Mouse (Mus musculus) liver, embryonic 14.5 days (tissue): ENCODE data around the gene Rsph3a. TPM values are rescaled to one million over a fixed set of nuclear protein-coding genes. Genes with fewer than 3 reads are reported as not detected.

Experiments
- ATAC-seq: fragments of 200-750 bp; cut with Nextera tagmentation; 2 replicates; pipeline ENCODE4 v1.8.0; 2017; ENCODE audit warnings: moderate number of reproducible peaks, mild to moderate bottlenecking, moderate library complexity; ENCODE audit not compliant: insufficient read depth
- DNase-seq, 3 experiments: peaks; one replicate each; pipeline ENCODE4 v3.0.0-alpha.2; 2012 to 2013; ENCODE audit warnings: low read depth in 3 of 3, low spot score in 3 of 3
- H3K27ac ChIP-seq: fragments of 300-500 bp; sonication (generic); 2 replicates; pipeline ENCODE4 v1.5.1; 2014; ENCODE audit warnings: moderate library complexity, mild to moderate bottlenecking, control low read depth, inconsistent platforms
- H3K27me3 ChIP-seq: fragments of 300-500 bp; sonication (generic); 2 replicates; pipeline ENCODE4 v1.6.1; 2014; ENCODE audit warnings: mild to moderate bottlenecking, low read length, moderate library complexity; ENCODE audit not compliant: control insufficient read depth, insufficient read depth
- H3K36me3 ChIP-seq: fragments of 300-500 bp; sonication (generic); replicated peaks from 2 replicates; pipeline ENCODE4 v1.6.1; 2014; ENCODE audit warnings: low read depth; ENCODE audit not compliant: control insufficient read depth, insufficient read depth
- H3K4me1 ChIP-seq, 2 experiments: fragments of 200-500 bp in 1 of 2; fragments of 300-500 bp in 1 of 2; sonication (generic) in 1 of 2; replicated peaks; 2 replicates each; pipeline ENCODE4 v1.6.1; 2012 to 2014; ENCODE audit warnings: antibody characterized with exemption in 1 of 2, inconsistent platforms in 1 of 2, low read length in 1 of 2; ENCODE audit not compliant: control insufficient read depth in 2 of 2, insufficient read depth in 2 of 2
- H3K4me2 ChIP-seq: fragments of 300-500 bp; sonication (generic); 2 replicates; pipeline ENCODE4 v1.6.1; 2014; ENCODE audit warnings: low read depth, mild to moderate bottlenecking, control low read depth, moderate library complexity
- H3K4me3 ChIP-seq, 2 experiments: fragments of 200-500 bp in 1 of 2; fragments of 300-500 bp in 1 of 2; sonication (generic) in 1 of 2; 2 replicates each; pipeline ENCODE4 v1.5.1; 2012 to 2014; ENCODE audit warnings: low read depth in 2 of 2, low read length in 2 of 2, mild to moderate bottlenecking in 2 of 2, control low read depth in 1 of 2, inconsistent platforms in 1 of 2, moderate library complexity in 1 of 2; ENCODE audit not compliant: insufficient read depth in 1 of 2
- H3K9ac ChIP-seq: fragments of 300-500 bp; sonication (generic); replicated peaks from 2 replicates; pipeline ENCODE4 v1.6.1; 2014; ENCODE audit warnings: mild to moderate bottlenecking, control low read depth, moderate library complexity
- H3K9me3 ChIP-seq: fragments of 300-500 bp; sonication (generic); 2 replicates; pipeline ENCODE4 v1.6.1; 2016; ENCODE audit warnings: low read length, mixed read lengths; ENCODE audit not compliant: control insufficient read depth
- CTCF ChIP-seq: IDR thresholded peaks from 2 replicates; pipeline ENCODE4 v1.5.1; 2016; ENCODE audit warnings: antibody characterized with exemption, low read depth, control low read depth
- EP300 ChIP-seq: IDR thresholded peaks from 2 replicates; pipeline ENCODE4 v1.6.1; 2016; ENCODE audit warnings: antibody characterized with exemption, low read depth
- WGBS: fragments of 180-500 bp; shearing (Covaris S2); extraction: QIAGEN DNeasy Blood & Tissue Kit; methylation state at CpG from one replicate; pipeline ENCODE4 v1.1.7; 2014; ENCODE audit not compliant: insufficient replicate concordance; 5-methylcytosine and 5-hydroxymethylcytosine counted together
- polyA plus RNA-seq, 2 experiments: library from polyadenylated mRNA; depleted of rRNA in 1 of 2; stranded (reverse) in 1 of 2; unstranded in 1 of 2; fragments of >200 nt; fragmentation: Nextera tagmentation in 1 of 2; extraction: Ambion mirVana in 1 of 2; gene quantifications; 2 replicates each; pipeline versions ENCODE4 v1.2.1 to v1.2.3; 2012 to 2014

The Rsph3a gene
- polyA plus RNA-seq, 2 experiments: 14.3 to 17.2 TPM

DNA sequence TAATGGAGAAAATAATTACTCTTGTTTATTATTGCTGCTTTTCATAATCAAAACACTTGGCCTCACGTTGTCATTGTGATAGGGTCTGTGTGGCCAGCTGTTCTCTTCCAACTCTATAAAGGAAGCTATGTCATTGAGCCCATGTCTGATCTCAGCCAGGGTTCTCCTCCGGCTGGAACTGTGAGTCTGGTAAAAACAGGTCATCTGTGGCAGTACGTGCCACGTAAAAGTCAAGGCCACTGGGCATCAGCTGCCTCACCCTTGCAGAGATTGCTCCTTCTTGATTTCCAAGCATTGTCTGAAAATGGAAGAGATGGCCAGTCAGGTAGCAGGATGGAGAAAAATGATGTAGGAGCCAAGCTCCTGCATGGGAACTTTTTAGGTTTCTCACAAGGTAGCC lies 45.5 kb upstream of the Rsph3a start:
- Histone ChIP-seq H3K4me1 (peaks cover 0 to 2% of the 10 kb centered on the region in 2 experiments; a peak in 1 of 4 replicates), H3K9me3 (no peaks in the 10 kb centered on the region), H3K4me2 (no peak overlapping the region), H3K27me3 (no peaks in the 10 kb centered on the region), H3K4me3 (no peak overlapping the region), H3K36me3 (no peaks in the 10 kb centered on the region), H3K9ac (no peak overlapping the region), H3K27ac (no peak overlapping the region)
- DNase-seq (no peak), ATAC-seq (no peak)
- WGBS: 68% methylated on average over 4 of the region's 4 CpGs
- TF ChIP-seq CTCF (no peak), EP300 (no peak)

DNA sequence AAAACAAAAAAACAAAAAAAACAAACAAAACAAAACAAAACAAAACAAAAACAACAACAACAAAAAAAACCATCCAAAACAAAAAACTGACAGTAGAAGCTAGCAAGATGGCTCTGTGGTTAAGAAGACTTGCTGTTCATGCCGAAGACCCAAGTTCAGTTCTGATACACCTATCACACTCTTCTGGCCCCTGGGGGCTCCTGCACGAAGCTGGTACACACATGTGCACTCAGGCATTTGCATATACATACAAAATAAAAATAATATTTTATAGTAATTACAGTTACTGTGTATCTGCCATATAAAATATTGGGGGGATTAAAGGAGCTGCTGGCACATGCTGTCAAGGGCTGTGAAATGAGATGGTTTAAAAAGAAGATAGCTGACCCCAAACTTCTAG lies 43.9 kb upstream of the Rsph3a start:
- Histone ChIP-seq H3K9me3 (no peaks in the 10 kb centered on the region), H3K27me3 (no peaks in the 10 kb centered on the region), H3K4me1 (0 out of 4 replicates have a peak, but pooled peaks cover 0 to 2% of the 10 kb centered on the region in 2 experiments), H3K36me3 (no peaks in the 10 kb centered on the region), H3K4me3 (no peak overlapping the region), H3K27ac (no peak overlapping the region), H3K9ac (no peak overlapping the region), H3K4me2 (no peak overlapping the region)
- no peak for ATAC-seq
- 43% methylated on average over 2 of the region's 2 CpGs for WGBS
- TF ChIP-seq CTCF (no peak), EP300 (no peak)
- no peak for DNase-seq

DNA sequence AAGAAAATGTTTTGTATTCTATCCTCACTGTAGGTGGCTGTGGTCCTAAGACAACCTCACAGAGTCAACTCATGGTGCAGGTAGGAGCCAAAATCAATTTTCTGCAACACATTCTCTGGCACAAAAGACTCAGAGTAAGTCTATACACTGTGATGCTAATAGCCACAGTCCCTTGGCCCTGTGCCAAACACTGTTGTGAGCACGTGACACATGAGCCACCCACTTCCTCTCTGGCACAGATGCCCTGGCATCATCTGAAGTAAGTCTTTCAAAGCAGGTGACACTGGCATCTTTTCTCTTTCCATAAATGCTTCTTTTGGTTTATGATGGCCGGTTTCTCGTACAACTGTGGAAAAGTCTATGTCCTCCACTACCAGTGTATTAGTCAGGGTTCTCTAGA lies 43.1 kb upstream of the Rsph3a start:
- TF ChIP-seq CTCF: no peak
- no peak for TF ChIP-seq EP300
- 60% methylated on average over 3 of the region's 3 CpGs for WGBS
- no peaks in the 10 kb centered on the region for H3K27me3 ChIP-seq
- no peaks in the 10 kb centered on the region for H3K9me3 ChIP-seq
- H3K36me3 ChIP-seq: no peaks in the 10 kb centered on the region
- H3K9ac ChIP-seq: no peak overlapping the region
- DNase-seq (no peak), ATAC-seq (no peak)
- H3K4me1 ChIP-seq: 0 out of 4 replicates have a peak, but pooled peaks cover 0 to 2% of the 10 kb centered on the region in 2 experiments
- no peak overlapping the region for H3K4me3 ChIP-seq
- H3K4me2 ChIP-seq: no peak overlapping the region
- H3K27ac ChIP-seq: no peak overlapping the region

DNA sequence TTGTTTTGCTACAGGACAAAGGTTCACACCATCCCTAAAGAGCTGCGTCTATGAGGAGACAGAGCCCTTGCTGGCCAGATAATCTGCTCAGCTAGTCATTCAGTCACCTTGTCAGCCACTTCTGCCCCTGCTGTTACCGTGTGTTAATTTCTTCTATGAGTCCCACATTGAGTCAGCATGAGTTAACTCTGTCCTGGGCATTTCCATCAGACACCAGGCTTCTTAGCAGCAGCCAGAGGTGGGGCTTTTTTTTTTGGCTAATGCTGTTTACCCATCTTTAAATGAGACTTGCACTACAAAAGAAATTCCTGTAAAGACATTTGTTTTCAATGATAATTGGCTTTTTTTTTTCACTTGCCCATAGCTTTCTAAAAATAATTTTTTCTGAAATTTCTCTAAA lies 40.4 kb upstream of the Rsph3a start:
- DNase-seq: no peak
- WGBS: 24% methylated on average over 2 of the region's 2 CpGs

DNA sequence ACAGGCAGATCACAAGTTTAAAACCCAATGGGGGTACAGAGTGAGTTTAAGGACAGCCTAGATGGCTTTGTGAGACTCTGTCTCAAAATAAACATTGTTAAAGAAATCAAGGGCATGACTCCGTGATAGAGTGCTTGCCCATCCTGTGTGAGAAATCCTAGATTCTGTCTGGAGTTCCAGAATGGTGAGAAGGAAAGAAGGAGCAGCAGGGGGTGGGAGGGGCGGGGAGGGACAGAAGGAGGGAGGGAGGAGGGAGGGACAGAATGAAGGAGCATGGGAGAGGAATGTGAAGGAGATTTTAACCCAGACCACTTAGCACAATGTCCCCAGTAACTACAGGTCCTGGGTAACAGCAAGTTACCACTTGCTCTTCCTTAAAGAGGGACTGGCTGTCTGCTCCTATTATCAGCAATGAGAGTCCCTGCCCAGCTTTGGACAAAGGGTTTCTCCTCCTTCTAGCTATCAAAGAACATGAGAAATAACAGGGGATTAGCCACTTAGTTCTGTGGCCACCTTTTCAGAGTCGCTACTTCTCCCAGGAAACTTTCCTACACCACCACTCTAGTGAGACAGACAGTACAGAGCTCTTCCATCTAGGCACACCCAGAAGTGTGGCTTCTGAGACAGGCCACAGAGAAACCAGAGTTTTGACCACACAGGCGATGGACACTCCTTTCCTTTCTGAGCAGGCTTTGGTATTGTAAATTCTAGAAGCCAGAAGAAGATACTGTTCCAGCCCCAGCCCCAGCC lies 39.3 kb upstream of the Rsph3a start:
- no peak overlapping the region for H3K4me3 ChIP-seq

More for the DNA sequence above, 40.4 kb upstream of the Rsph3a start:
- ATAC-seq: no peak
- Histone ChIP-seq H3K27me3 (no peaks in the 10 kb centered on the region), H3K4me3 (no peak overlapping the region), H3K9ac (no peak overlapping the region), H3K4me2 (no peak overlapping the region), H3K36me3 (no peaks in the 10 kb centered on the region), H3K27ac (no peak overlapping the region), H3K9me3 (no peaks in the 10 kb centered on the region), H3K4me1 (no peaks in the 10 kb centered on the region)
- TF ChIP-seq EP300 (no peak), CTCF (no peak)

More for the DNA sequence above, 39.3 kb upstream of the Rsph3a start:
- TF ChIP-seq EP300 (no peak), CTCF (no peak)
- Histone ChIP-seq H3K4me1 (no peaks in the 10 kb centered on the region), H3K36me3 (no peaks in the 10 kb centered on the region), H3K9me3 (no peaks in the 10 kb centered on the region), H3K27me3 (no peaks in the 10 kb centered on the region), H3K27ac (no peak overlapping the region), H3K4me2 (no peak overlapping the region), H3K9ac (no peak overlapping the region)
- ATAC-seq: no peak
- 37% methylated on average over 4 of the region's 4 CpGs for WGBS
- DNase-seq: no peak
